Comparison of ENCODE assay signal across 23 mouse cellular contexts in the genomic region with DNA sequence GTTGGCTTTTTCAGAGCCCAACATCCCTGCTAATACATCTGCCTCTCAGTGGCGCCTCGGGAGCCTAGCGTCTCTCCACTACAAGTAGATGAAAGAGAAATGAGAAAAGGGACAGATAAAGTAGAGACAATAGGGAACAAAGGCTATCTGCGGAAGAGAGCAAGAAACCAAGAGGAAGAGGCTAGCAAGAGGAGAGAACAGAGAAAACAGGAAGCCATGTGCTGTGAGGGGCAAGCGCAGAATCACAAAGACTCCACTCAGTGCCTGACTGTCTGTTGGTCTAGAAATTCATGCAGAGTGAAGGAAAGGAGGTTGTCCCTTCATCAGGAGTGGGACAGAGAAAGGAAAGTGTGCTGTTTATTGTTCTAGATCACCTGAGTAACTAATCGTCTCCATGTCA.
"Had no signal": no experiment of that assay in that cellular context is flagged by ENCODE, and none has a peak within 500 bp of the region (broad histone marks: within the 10 kb centered on the region; RNA-seq: fewer than 3 reads in every experiment).

No protein-coding gene starts in this region.

- H3K4me3 ChIP-seq: layer of hippocampus, adult 2 months; limb, embryonic 12.5 days; limb, embryonic 15.5 days; liver, embryonic 15.5 days; lung, embryonic 15.5 days; midbrain, embryonic 12.5 days; myocyte had no signal

- DNase-seq: kidney, adult 2 months; kidney, postnatal 25 days; layer of hippocampus, adult 9-11 months; left cerebral cortex, postnatal 4 days; lung, adult 18-20 months; lung, postnatal 10 days; lung, postnatal 36 days; right cerebral cortex, adult 18-20 months; right cerebral cortex, postnatal 14 days; right cerebral cortex, postnatal 4 days; thymus, postnatal 36 days had no signal

- H3K4me1 ChIP-seq: limb, embryonic 12.5 days; limb, embryonic 15.5 days; liver, embryonic 15.5 days; lung, embryonic 15.5 days; midbrain, embryonic 12.5 days had no signal

- ATAC-seq: intestine, postnatal 0 days; midbrain, embryonic 16.5 days had no signal

- H3K36me3 ChIP-seq: limb, embryonic 12.5 days; limb, embryonic 15.5 days; liver, embryonic 15.5 days; lung, embryonic 15.5 days; midbrain, embryonic 12.5 days had no signal

- H3K9ac ChIP-seq: limb, embryonic 12.5 days; limb, embryonic 15.5 days; liver, embryonic 15.5 days; lung, embryonic 15.5 days; midbrain, embryonic 12.5 days had no signal

- H3K4me2 ChIP-seq: limb, embryonic 12.5 days; limb, embryonic 15.5 days; liver, embryonic 11.5 days; liver, embryonic 15.5 days; lung, embryonic 15.5 days; midbrain, embryonic 12.5 days had no signal

- H3K27ac ChIP-seq: kidney, postnatal 0 days; layer of hippocampus, adult 2 months; limb, embryonic 12.5 days; limb, embryonic 15.5 days; liver, embryonic 15.5 days; lung, embryonic 15.5 days; midbrain, embryonic 12.5 days; stomach, postnatal 0 days had no signal

- H3K27me3 ChIP-seq: limb, embryonic 12.5 days; limb, embryonic 15.5 days; liver, embryonic 15.5 days; lung, embryonic 15.5 days; midbrain, embryonic 12.5 days had no signal

- H3K9me3 ChIP-seq: limb, embryonic 12.5 days; limb, embryonic 15.5 days; liver, embryonic 15.5 days; lung, embryonic 15.5 days; midbrain, embryonic 12.5 days had no signal
